Mouse (Mus musculus) kidney, postnatal 14 days (tissue): Measurements from ENCODE around the gene Lamb3.

Experiments
- DNase-seq: peaks from one replicate; pipeline ENCODE4 v3.0.0; 2022; ENCODE audit warnings: mixed read lengths

Gene Lamb3

GRCm38 (mm10) chr1:193392266-193392665 is 184.8 kb downstream of the Lamb3 start:
- DNase-seq, result no peak
